Mouse (Mus musculus) spleen, adult 2 months (tissue): Measurements from ENCODE around the gene Ssh3.
A peak's percentile ranks its signal among the peaks of the same experiment; 100 is the strongest.

Source experiments
- CTCF ChIP-seq: fragments of 200-500 bp; IDR thresholded peaks from 2 replicates; pipeline ENCODE4 v1.5.1; 2011; ENCODE audit warnings: mild to moderate bottlenecking, inconsistent platforms; ENCODE audit not compliant: insufficient read depth, insufficient read length, insufficient replicate concordance; ENCODE audit errors: extremely low read depth
- POLR2A ChIP-seq: fragments of 200-500 bp; IDR thresholded peaks from 2 replicates; pipeline ENCODE4 v1.6.1; 2011; ENCODE audit warnings: low read depth, low read length, inconsistent platforms

DNA sequence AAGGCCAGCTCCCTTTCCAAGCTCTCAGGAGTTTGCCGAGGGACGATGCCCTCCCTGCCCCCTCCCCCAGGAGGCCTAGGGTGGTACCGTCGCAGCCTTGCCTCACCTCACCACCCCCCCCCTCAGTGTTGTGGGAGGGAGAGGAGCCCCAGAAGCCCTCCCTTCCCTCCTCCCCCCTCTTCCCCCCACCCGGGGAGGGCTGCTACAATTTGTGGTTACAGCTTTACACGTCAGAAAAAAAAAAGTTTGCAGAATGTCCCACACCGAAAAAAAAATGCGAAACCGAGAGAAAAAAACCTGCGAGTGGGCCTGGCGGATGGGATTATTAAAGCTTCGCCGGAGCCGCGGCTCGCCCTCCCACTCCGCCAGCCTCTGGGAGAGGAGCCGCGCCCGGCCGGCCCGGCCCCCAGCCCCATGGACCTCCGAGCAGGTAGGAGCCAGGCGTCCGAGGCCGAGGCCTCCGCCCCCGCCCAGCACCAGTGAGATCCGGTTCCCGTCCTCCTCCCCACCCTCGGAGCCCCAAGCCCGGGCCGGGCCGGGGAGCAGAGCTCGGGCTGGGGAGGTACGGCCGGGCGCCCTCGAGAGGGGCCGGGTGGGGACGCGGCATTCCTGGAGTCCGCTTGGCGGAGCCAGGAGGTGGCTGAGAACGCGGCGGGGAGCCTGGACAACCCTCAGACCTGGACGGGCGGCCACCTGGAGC is 54.8 kb downstream of the Ssh3 start, which contains the start of the genes Clcf1 and AC109138.7:
- 0 out of 2 replicates have a peak, but pooled peaks have one; percentile 8 for TF ChIP-seq CTCF
- no peak for TF ChIP-seq POLR2A
